Mouse (Mus musculus): ENCODE data around the gene Olfr143.

Gene Olfr143

GRCm38 (mm10) chr9:38252474-38252873 lies at the start of gene Olfr143:
Gene Olfr143, plus strand, starts transcription at chr9:38252774.
- no peak for DNase-seq

GRCm38 (mm10) chr9:38208065-38208464 lies 44.5 kb upstream of the Olfr143 start, which contains the start of gene Olfr893:
Gene Olfr893, plus strand, starts transcription at chr9:38208365.
- DNase-seq = no peak

- no peak for DNase-seq
Measured at GRCm38 (mm10) chr9:38217755-38218154, 34.8 kb upstream of the Olfr143 start, which contains the start of gene Olfr894. Gene Olfr894, plus strand, starts transcription at chr9:38218055.

- no peak for DNase-seq
Measured at GRCm38 (mm10) chr9:38267551-38267950, 15.0 kb downstream of the Olfr143 start, which contains the start of gene Olfr895. Gene Olfr895, plus strand, starts transcription at chr9:38267851.

GRCm38 (mm10) chr9:38290807-38291206 lies 38.2 kb downstream of the Olfr143 start, which contains the start of gene Olfr896-ps1:
Gene Olfr896-ps1, plus strand, starts transcription at chr9:38291107.
- DNase-seq = no peak
